Mouse (Mus musculus) forebrain, embryonic 11.5 days (tissue): ENCODE measurements around the gene Prss16. TPM values are rescaled to one million over a fixed set of nuclear protein-coding genes. Genes with fewer than 3 reads are reported as not detected.
A peak's percentile ranks its signal among the peaks of the same experiment; 100 is the strongest.

ENCODE experiments used
- ATAC-seq: fragments of 200-750 bp; cut with Nextera tagmentation; replicated peaks from 2 replicates; pipeline ENCODE4 v1.8.0; 2017; ENCODE audit warnings: moderate TSS enrichment; ENCODE audit not compliant: low FRiP score
- DNase-seq: peaks from one replicate; pipeline ENCODE4 v3.0.0-alpha.2; 2017; ENCODE audit warnings: low spot score
- H3K27ac ChIP-seq: fragments of 300-500 bp; sonication (generic); 2 replicates; pipeline ENCODE4 v1.5.1; 2014; ENCODE audit warnings: low read depth, low read length
- H3K27me3 ChIP-seq: fragments of 300-500 bp; sonication (generic); 2 replicates; pipeline ENCODE4 v1.6.1; 2014; ENCODE audit warnings: mild to moderate bottlenecking, low read length, mixed read lengths; ENCODE audit not compliant: control insufficient read depth, insufficient read depth
- H3K36me3 ChIP-seq: fragments of 300-500 bp; sonication (generic); 2 replicates; pipeline ENCODE4 v1.6.1; 2014; ENCODE audit warnings: mild to moderate bottlenecking, low read length, moderate library complexity, mixed read lengths; ENCODE audit not compliant: control insufficient read depth, insufficient read depth
- H3K4me1 ChIP-seq: fragments of 300-500 bp; sonication (generic); replicated peaks from 2 replicates; pipeline ENCODE4 v1.6.1; 2014; ENCODE audit warnings: low read length, mixed read lengths; ENCODE audit not compliant: control insufficient read depth, insufficient read depth
- H3K4me2 ChIP-seq: fragments of 300-500 bp; sonication (generic); 2 replicates; pipeline ENCODE4 v1.6.1; 2014; ENCODE audit warnings: low read depth, mild to moderate bottlenecking, low read length, moderate library complexity, mixed read lengths; ENCODE audit not compliant: severe bottlenecking
- H3K4me3 ChIP-seq: fragments of 300-500 bp; sonication (generic); 2 replicates; pipeline ENCODE4 v1.5.1; 2014; ENCODE audit warnings: low read depth, low read length
- H3K9ac ChIP-seq: fragments of 300-500 bp; sonication (generic); 2 replicates; pipeline ENCODE4 v1.6.1; 2014; ENCODE audit warnings: low read length
- H3K9me3 ChIP-seq: fragments of 300-500 bp; sonication (generic); 2 replicates; pipeline ENCODE4 v1.6.1; 2016; ENCODE audit warnings: low read length, mixed read lengths; ENCODE audit not compliant: control insufficient read depth
- WGBS: fragments of 180-500 bp; shearing (Covaris S2); extraction: QIAGEN DNeasy Blood & Tissue Kit; methylation state at CpG from one replicate; pipeline ENCODE4 v1.1.7; 2014; 5-methylcytosine and 5-hydroxymethylcytosine counted together
- polyA plus RNA-seq: library from polyadenylated mRNA; unstranded; fragments of >200 nt; fragmentation: Nextera tagmentation; extraction: Ambion mirVana; gene quantifications from 2 replicates; pipeline ENCODE4 v1.2.1, GENCODE M21; 2014

The Prss16 gene
- polyA plus RNA-seq, 1 experiment from 2014 or later, result 0.37 TPM

DNA sequence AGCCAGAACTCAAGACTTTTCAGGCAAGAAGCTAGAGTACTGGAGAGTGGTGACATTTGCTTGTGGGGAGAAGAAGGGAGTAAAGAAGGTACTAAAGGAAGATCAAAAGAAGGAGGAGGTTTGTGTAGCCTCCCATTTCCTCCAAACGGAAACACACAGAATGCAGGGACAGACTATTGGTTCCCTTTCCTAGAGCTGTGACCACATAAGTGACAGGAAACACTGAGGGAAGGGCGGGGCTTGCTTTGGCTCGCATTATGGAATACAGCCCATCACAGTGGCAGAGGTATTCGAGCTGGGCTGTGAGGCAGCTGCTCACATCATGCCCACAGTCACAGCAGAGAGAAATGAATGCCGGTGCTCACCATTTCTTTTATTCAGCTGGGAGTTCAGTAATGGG lies 7.7 kb downstream of the Prss16 start:
- peaks cover 10% of the 10 kb centered on the region; the same call in 1 of the 2 replicates for H3K4me1 ChIP-seq
- DNase-seq (no peak), ATAC-seq (no peak)
- H3K4me3 ChIP-seq, result no peak overlapping the region
- peaks cover 97% of the 10 kb centered on the region for H3K27me3 ChIP-seq
- no peak overlapping the region for H3K4me2 ChIP-seq
- H3K36me3 ChIP-seq, result no peaks in the 10 kb centered on the region
- 33% methylated on average over 5 of the region's 5 CpGs for WGBS
- H3K27ac ChIP-seq, result no peak overlapping the region
- H3K9ac ChIP-seq, result no peak overlapping the region
- H3K9me3 ChIP-seq, result no peaks in the 10 kb centered on the region

DNA sequence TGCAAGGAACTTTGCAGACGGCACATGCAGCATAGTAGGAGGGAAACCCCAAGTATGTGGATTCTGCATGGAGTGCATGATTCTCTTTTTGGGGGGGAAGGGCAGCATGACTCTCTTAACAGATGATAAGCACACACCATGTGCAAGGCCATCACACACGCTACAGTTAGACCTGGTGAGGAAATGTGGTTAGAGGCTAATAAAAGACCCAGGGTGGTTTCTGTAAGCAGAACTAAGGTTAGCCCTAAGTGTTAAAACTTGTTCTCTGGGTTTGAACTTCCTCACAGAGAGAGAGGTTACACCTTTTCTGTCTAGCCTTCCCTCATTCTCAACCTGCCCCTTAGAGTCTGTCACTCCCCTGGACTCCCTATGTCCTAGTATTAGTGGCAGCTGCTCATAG lies 8.2 kb downstream of the Prss16 start:
- DNase-seq, result no peak
- Histone ChIP-seq H3K9ac (no peak overlapping the region), H3K27me3 (peaks cover 96% of the 10 kb centered on the region), H3K4me3 (no peak overlapping the region), H3K36me3 (no peaks in the 10 kb centered on the region), H3K4me1 (peaks cover 5% of the 10 kb centered on the region; the same call in 1 of the 2 replicates), H3K4me2 (no peak overlapping the region), H3K27ac (no peak overlapping the region), H3K9me3 (no peaks in the 10 kb centered on the region)
- 73% methylated on average over 2 of the region's 2 CpGs for WGBS
- ATAC-seq, result no peak

DNA sequence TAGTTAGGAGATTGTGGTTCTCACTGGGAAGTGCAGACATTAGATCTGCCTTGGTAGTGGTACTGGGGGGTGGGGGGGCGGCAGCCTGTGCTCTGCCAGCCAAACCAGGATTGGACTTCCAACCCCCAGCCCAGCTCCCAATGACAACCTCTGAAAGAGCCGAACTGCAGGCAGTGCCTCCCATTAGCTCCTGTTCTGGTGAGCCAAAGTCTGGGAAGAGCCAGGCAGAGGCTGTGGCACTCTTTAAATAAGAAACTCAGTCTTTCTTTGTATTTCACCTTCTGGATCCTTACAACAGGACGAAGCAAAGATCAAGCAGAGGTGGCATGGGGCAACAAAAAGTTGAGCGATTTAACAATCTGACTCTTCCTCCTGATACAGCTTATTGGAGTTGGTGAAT lies 10.4 kb downstream of the Prss16 start:
- no peaks in the 10 kb centered on the region for H3K9me3 ChIP-seq
- no peak for ATAC-seq
- no peaks in the 10 kb centered on the region; the same call in 1 of the 2 replicates for H3K4me1 ChIP-seq
- DNase-seq, result no peak
- 32% methylated on average over 4 of the region's 4 CpGs for WGBS
- H3K27me3 ChIP-seq, result peaks cover 79% of the 10 kb centered on the region
- H3K27ac ChIP-seq, result no peak overlapping the region
- no peak overlapping the region for H3K4me3 ChIP-seq
- no peak overlapping the region for H3K4me2 ChIP-seq
- no peaks in the 10 kb centered on the region for H3K36me3 ChIP-seq
- H3K9ac ChIP-seq, result no peak overlapping the region

DNA sequence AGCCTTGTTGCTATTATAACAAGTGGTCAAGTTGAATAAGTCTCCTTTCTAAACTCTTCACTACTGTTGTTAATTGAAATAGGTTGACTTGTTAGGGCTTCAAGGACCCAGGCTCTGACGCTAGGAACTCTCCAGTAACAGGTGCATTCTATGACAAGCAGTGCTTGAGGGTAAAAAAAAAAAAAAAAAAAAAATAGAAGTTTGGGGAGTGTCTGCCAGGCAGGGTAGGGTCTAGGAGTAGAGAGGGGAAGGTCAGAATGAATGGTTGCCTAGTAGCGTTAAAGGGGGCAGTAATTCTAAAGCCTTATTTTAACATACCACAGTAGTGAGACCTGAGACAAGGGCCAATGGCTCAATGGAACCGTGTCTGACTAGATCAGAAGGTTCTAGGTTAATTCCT lies 11.1 kb downstream of the Prss16 start:
- no peak for DNase-seq
- WGBS, result 23% methylated on average over 3 of the region's 3 CpGs
- no peak overlapping the region for H3K9ac ChIP-seq

DNA sequence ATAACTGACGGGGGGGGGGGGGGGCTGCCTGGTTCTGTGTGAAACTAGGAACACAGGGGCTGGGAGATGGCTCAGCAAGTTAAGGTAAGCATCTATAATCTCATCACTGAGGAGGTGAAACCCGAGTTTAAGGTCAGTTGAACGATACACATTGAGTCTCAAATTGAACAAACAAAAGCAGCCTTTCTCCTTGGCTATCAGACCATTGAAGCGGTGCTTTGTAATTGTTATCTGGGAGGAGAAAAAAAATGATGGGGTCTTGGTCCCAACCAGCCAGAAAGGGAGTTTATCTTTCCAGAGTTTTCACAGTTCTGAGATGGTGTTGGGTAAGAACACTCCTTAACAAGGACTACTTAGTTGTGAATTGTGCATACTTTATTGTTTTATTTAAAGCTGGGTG lies 11.7 kb downstream of the Prss16 start:
- Histone ChIP-seq H3K27ac (no peak overlapping the region), H3K4me2 (peak overlapping the region; percentile 45; the same call in 1 of the 2 replicates), H3K27me3 (peaks cover 66% of the 10 kb centered on the region), H3K9ac (no peak overlapping the region), H3K9me3 (no peaks in the 10 kb centered on the region), H3K36me3 (no peaks in the 10 kb centered on the region), H3K4me3 (no peak overlapping the region; the same call in 1 of the 2 replicates), H3K4me1 (no peaks in the 10 kb centered on the region; the same call in 1 of the 2 replicates)
- DNase-seq (no peak), ATAC-seq (no peak)
- WGBS, result 1% methylated on average over 4 of the region's 4 CpGs

More for the DNA sequence above, 11.1 kb downstream of the Prss16 start:
- no peak overlapping the region for H3K4me2 ChIP-seq
- H3K9me3 ChIP-seq, result no peaks in the 10 kb centered on the region
- H3K27ac ChIP-seq, result no peak overlapping the region
- H3K27me3 ChIP-seq, result peaks cover 71% of the 10 kb centered on the region
- H3K4me1 ChIP-seq, result no peaks in the 10 kb centered on the region; the same call in 1 of the 2 replicates
- H3K4me3 ChIP-seq, result no peak overlapping the region
- ATAC-seq, result no peak
- H3K36me3 ChIP-seq, result no peaks in the 10 kb centered on the region

DNA sequence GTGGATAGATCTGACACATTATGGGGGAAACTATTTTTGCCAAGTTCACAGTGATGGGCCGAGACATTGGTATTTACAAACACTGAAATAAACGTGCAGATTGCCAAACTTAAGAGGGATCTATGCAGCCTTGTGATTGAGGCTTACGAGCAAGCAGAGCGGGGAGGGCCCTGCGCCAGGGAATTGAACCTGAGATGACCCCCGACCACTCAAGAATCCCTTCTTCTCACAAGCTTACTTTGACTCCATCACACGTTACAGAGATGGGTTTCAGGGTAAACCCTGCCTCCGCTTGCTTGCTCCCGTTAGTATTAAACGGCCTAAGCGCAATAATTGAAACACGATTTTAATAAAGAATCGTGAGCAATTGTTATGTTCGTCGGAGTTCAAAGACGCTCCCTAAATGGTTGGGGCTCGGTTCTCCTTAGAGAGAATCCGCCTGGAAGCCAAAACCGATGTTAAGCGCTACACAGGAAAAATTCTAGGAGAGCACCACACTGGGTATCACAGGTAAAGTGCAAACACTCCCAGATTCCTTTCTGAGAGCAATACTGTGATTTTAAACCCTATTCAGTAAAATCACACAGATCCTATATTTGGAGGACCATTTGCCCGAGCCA lies 12.2 kb downstream of the Prss16 start:
- H3K9me3 ChIP-seq, result no peaks in the 10 kb centered on the region
- peak overlapping the region; percentile 45 for H3K4me2 ChIP-seq
- peak overlapping the region; percentile 39 for H3K4me3 ChIP-seq
- no peak for ATAC-seq
- no peak overlapping the region for H3K27ac ChIP-seq
- no peaks in the 10 kb centered on the region; the same call in 1 of the 2 replicates for H3K4me1 ChIP-seq
- 1% methylated on average over 21 of the region's 21 CpGs for WGBS
- no peak overlapping the region for H3K9ac ChIP-seq
- no peaks in the 10 kb centered on the region for H3K36me3 ChIP-seq
- DNase-seq, result no peak
- H3K27me3 ChIP-seq, result peaks cover 60% of the 10 kb centered on the region

DNA sequence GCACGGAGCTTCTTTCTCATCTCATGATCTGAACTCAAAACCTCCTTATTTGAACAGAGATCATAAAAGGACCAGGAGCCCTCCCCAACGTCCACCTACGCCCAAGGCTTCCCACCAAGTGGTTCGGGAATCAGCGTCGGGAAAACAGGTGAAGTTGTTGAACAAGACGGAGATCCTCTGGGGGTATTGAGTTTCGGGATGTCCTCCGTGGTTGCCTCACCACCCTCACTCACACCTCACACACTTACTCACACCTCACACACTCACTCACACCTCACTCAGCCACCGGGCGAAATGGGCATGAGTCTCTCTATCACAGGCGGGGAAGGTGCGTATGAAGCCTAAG lies 12.7 kb downstream of the Prss16 start:
- H3K4me1 ChIP-seq, result no peaks in the 10 kb centered on the region; the same call in 1 of the 2 replicates
- peak overlapping the region; percentile 45 for H3K4me2 ChIP-seq
- no peak for DNase-seq
- H3K9me3 ChIP-seq, result no peaks in the 10 kb centered on the region
- no peak overlapping the region for H3K9ac ChIP-seq
- ATAC-seq, result no peak
- H3K27ac ChIP-seq, result no peak overlapping the region
- WGBS, result under 1% methylated on average over 13 of the region's 13 CpGs
- H3K4me3 ChIP-seq, result peak overlapping the region; percentile 39
- peaks cover 55% of the 10 kb centered on the region for H3K27me3 ChIP-seq
- H3K36me3 ChIP-seq, result no peaks in the 10 kb centered on the region

DNA sequence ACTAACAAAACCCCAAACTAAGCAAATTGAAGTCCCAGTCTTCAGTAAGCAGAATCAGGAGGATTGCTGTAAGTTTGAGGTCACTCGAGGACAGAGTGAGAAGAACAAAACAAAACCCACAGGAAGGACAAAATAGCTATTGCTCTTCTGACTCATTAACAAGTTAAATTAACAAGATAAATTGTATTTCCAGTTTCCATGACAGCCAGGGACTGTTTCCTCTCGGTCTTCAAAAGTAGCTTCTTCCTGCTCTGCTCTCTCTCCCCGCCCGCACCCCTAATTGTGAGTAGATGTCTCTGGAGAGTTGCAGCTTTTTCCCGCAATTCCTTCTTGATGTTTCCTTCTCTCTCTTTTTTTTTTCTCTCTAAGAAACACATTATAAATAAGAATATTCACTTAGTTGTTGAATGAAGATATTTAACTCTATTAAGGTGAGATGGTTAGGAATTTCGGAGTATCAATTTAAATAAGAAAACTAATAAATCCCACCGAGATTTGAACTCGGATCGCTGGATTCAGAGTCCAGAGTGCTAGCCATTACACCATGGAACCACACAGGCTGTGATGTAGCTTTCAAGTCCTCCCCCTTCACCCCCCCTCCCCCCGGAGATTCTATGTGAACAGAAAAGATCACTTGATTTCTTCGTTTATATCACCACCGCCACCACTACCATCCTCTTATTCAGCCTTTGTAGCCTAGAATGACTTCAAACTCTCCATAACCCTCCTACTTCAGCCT lies 13.3 kb downstream of the Prss16 start:
- no peak overlapping the region for H3K27ac ChIP-seq
- no peaks in the 10 kb centered on the region for H3K36me3 ChIP-seq
- no peaks in the 10 kb centered on the region; the same call in 1 of the 2 replicates for H3K4me1 ChIP-seq
- peak overlapping the region; percentile 65 for H3K4me2 ChIP-seq
- H3K9me3 ChIP-seq, result no peaks in the 10 kb centered on the region
- H3K27me3 ChIP-seq, result peaks cover 50% of the 10 kb centered on the region
- ATAC-seq (0 out of 2 replicates have a peak, but pooled peaks have one; percentile 60), DNase-seq (peak; percentile 80)
- H3K4me3 ChIP-seq, result peak overlapping the region; percentile 39
- 3% methylated on average over 12 of the region's 12 CpGs for WGBS
- H3K9ac ChIP-seq, result no peak overlapping the region
